Mouse (Mus musculus) small intestine, adult 2 months (tissue): ENCODE results near the gene Garnl3.
"Not testable (repeated sequence)": the region's sequence is repeated elsewhere in the genome, so short reads cannot be mapped to it uniquely, and the experiment has no call there.

Source experiments
- CTCF ChIP-seq: fragments of 200-500 bp; IDR thresholded peaks from 2 replicates; pipeline ENCODE4 v1.5.1; 2012; ENCODE audit warnings: low read depth, mild to moderate bottlenecking, control low read depth, inconsistent platforms, low read length, moderate library complexity, mixed read lengths; ENCODE audit not compliant: insufficient replicate concordance, insufficient read length; ENCODE audit errors: extremely low read depth
- POLR2A ChIP-seq: fragments of 200-500 bp; IDR thresholded peaks from 2 replicates; pipeline ENCODE4 v1.6.1; 2012; ENCODE audit warnings: low read depth, mild to moderate bottlenecking, control low read depth, inconsistent platforms, low read length, moderate library complexity

DNA sequence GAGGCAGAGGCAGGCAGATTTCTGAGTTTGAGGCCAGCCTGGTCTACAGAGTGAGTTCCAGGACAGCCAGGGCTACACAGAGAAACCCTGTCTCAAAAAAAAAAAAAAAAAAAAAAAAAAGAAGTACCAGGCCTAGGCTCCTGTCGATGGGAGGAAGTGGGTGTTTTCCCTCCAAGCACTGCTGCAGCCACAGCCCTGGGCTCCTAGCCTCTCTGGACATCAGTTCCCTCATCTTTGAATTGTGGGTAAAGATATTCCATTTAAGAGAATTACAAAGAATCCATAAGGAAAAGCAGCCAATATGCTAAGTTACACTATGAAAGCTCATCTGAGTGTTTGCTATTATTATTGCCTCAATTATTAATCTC, 41.4 kb downstream of the Garnl3 start:
- not testable (repeated sequence) for TF ChIP-seq CTCF, POLR2A
